Mouse (Mus musculus) cerebellum, adult 18-20 months (tissue): ENCODE measurements at regions not wholly inside any gene's neighbourhood (a gene's known extent, or its start where the extent isn't known, plus 50 kb on each side); places are given as distances from the start of the nearest gene placed in this dataset.
A peak's percentile ranks its signal among the peaks of the same experiment; 100 is the strongest.

Experiments used
- DNase-seq, 2 experiments: peaks; one replicate each; pipeline ENCODE4 v3.0.0; 2021

- DNase-seq, result no peak
Observed at GRCm38 (mm10) chr1:50622870-50623607, 277.4 kb upstream of the Tmeff2 start.

GRCm38 (mm10) chr1:50629000-50629399 is 271.4 kb upstream of the Tmeff2 start:
- DNase-seq, result no peak

- peak; percentile 10 to 25 for DNase-seq
Observed at GRCm38 (mm10) chr1:50629473-50630071, 270.9 kb upstream of the Tmeff2 start.

GRCm38 (mm10) chr1:50637992-50638391 is 262.5 kb upstream of the Tmeff2 start:
- no peak for DNase-seq

- no peak for DNase-seq
Observed at GRCm38 (mm10) chr1:50646931-50647674, 253.3 kb upstream of the Tmeff2 start.

- DNase-seq, result no peak
Observed at GRCm38 (mm10) chr1:50651974-50652665, 248.3 kb upstream of the Tmeff2 start.

- no peak for DNase-seq
Observed at GRCm38 (mm10) chr1:50665139-50665538, 235.3 kb upstream of the Tmeff2 start.

- no peak for DNase-seq
Observed at GRCm38 (mm10) chr1:50682971-50683370, 217.5 kb upstream of the Tmeff2 start.

GRCm38 (mm10) chr1:50685361-50685760 is 215.1 kb upstream of the Tmeff2 start:
- no peak for DNase-seq

- no peak for DNase-seq
Observed at GRCm38 (mm10) chr1:50696916-50697315, 203.5 kb upstream of the Tmeff2 start.

- DNase-seq, result no peak
Observed at GRCm38 (mm10) chr1:50697333-50698216, 202.9 kb upstream of the Tmeff2 start.

- DNase-seq, result no peak
Observed at GRCm38 (mm10) chr1:50704639-50705038, 195.8 kb upstream of the Tmeff2 start.

GRCm38 (mm10) chr1:50745049-50745448 is 155.4 kb upstream of the Tmeff2 start:
- DNase-seq, result no peak

GRCm38 (mm10) chr1:50770211-50770610 is 130.2 kb upstream of the Tmeff2 start:
- DNase-seq, result no peak

- no peak for DNase-seq
Observed at GRCm38 (mm10) chr1:50795264-50795663, 105.2 kb upstream of the Tmeff2 start.

GRCm38 (mm10) chr1:50798166-50798565 is 102.3 kb upstream of the Tmeff2 start:
- DNase-seq, result no peak

- DNase-seq, result no peak
Observed at GRCm38 (mm10) chr1:50806321-50806720, 94.1 kb upstream of the Tmeff2 start.

- no peak for DNase-seq
Observed at GRCm38 (mm10) chr1:50806821-50807220, 93.6 kb upstream of the Tmeff2 start.

- no peak for DNase-seq
Observed at GRCm38 (mm10) chr1:50831663-50832062, 68.8 kb upstream of the Tmeff2 start.

GRCm38 (mm10) chr1:50836123-50836522 is 64.3 kb upstream of the Tmeff2 start:
- no peak for DNase-seq

- DNase-seq, result no peak
Observed at GRCm38 (mm10) chr1:50847156-50847555, 53.3 kb upstream of the Tmeff2 start.
